Comparison of ENCODE assay signal across 21 mouse cellular contexts in the genomic region with DNA sequence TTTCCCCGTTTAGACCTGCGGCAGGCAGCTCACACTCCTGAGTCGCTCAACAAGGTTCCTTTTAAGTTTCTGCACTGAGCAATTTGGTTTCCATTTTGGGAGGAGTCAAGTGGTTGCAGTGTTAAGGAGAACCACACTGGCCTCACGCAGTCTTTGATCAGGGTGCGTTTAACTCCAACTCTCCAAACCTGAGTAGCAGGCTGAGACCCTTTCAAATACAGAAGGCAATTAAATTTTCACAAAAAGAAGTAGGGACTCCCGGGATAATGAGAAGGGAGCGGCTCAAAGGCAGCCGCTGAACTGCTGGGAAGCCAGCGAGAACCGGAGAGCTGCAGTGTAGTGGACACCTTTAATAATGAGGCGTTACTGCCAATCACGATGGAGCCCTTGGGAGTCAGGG.
DNase-seq lines count a peak whose midpoint lies in the region; ATAC-seq and TF ChIP-seq lines count a peak whose summit lies in the region.
"Had no signal": no experiment of that assay in that cellular context is flagged by ENCODE, and none has a peak within 500 bp of the region (broad histone marks: within the 10 kb centered on the region; RNA-seq: fewer than 3 reads in every experiment).

No protein-coding gene starts in this region.

- H3K4me2 ChIP-seq in forebrain, embryonic 14.5 days (ENCODE audit: low read length) = no peak overlapping the region
- no peak overlapping the region for H3K4me2 ChIP-seq in midbrain, postnatal 0 days (ENCODE audit: low read depth, low read length, poor library complexity, severe bottlenecking)
- H3K4me2 ChIP-seq: embryonic facial prominence, embryonic 15.5 days; heart, embryonic 15.5 days; hindbrain, embryonic 14.5 days; intestine, embryonic 15.5 days had no signal

- 0 out of 2 replicates have a peak, but pooled peaks have one; percentile 44 for ATAC-seq in forebrain, embryonic 14.5 days
- ATAC-seq in midbrain, postnatal 0 days (ENCODE audit: low FRiP score) = peak; percentile 38; the same call in 1 of the 2 replicates
- ATAC-seq: intestine, embryonic 15.5 days; Patski had no signal

- H3K9me3 ChIP-seq in forebrain, embryonic 14.5 days (replicated peaks; ENCODE audit: control insufficient read depth, low read length) = no peaks in the 10 kb centered on the region
- no peaks in the 10 kb centered on the region for H3K9me3 ChIP-seq in midbrain, postnatal 0 days (ENCODE audit: low read length)
- H3K9me3 ChIP-seq: embryonic facial prominence, embryonic 15.5 days; heart, embryonic 10.5 days; heart, embryonic 15.5 days; intestine, embryonic 15.5 days had no signal

- WGBS in forebrain, embryonic 14.5 days = 4% methylated on average over 12 of the region's 12 CpGs
- WGBS in midbrain, postnatal 0 days = 32% methylated on average over 12 of the region's 12 CpGs
- WGBS in thymus, adult 2 months = 48% methylated on average over 12 of the region's 12 CpGs

- H3K27me3 ChIP-seq in forebrain, embryonic 14.5 days (replicated peaks; ENCODE audit: control insufficient read depth, insufficient read depth, low read length) = no peaks in the 10 kb centered on the region
- H3K27me3 ChIP-seq in midbrain, postnatal 0 days (ENCODE audit: insufficient read depth, low read length) = no peaks in the 10 kb centered on the region
- no peaks in the 10 kb centered on the region for H3K27me3 ChIP-seq in thymus, adult 2 months (ENCODE audit: control insufficient read depth, insufficient read depth, low read length)
- H3K27me3 ChIP-seq: embryonic facial prominence, embryonic 15.5 days; intestine, embryonic 15.5 days had no signal

- H3K36me3 ChIP-seq in forebrain, embryonic 14.5 days (ENCODE audit: control insufficient read depth, insufficient read depth, low read length) = no peaks in the 10 kb centered on the region
- H3K36me3 ChIP-seq in midbrain, postnatal 0 days (ENCODE audit: insufficient read depth, low read length) = no peaks in the 10 kb centered on the region
- no peaks in the 10 kb centered on the region for H3K36me3 ChIP-seq in thymus, adult 2 months (ENCODE audit: control insufficient read depth, insufficient read depth, low read length)
- H3K36me3 ChIP-seq: embryonic facial prominence, embryonic 15.5 days; heart, embryonic 10.5 days; heart, embryonic 15.5 days; intestine, embryonic 15.5 days had no signal

- TF ChIP-seq POLR2A in brain, embryonic 14.5 days (IDR thresholded peaks at IDR 0.05; ENCODE audit: borderline replicate concordance, extremely low read depth, insufficient read depth, insufficient read length, poor library complexity, severe bottlenecking) = no peak
- TF ChIP-seq POLR2A in thymus, adult 2 months (IDR thresholded peaks at IDR 0.05; ENCODE audit: control insufficient read depth, extremely low read depth, insufficient read depth, low read length, poor library complexity) = no peak

- H3K9ac ChIP-seq in forebrain, embryonic 14.5 days (ENCODE audit: low read length) = no peak overlapping the region
- H3K9ac ChIP-seq in midbrain, postnatal 0 days (replicated peaks; ENCODE audit: low read length, poor library complexity, severe bottlenecking) = no peak overlapping the region
- H3K9ac ChIP-seq: embryonic facial prominence, embryonic 15.5 days; heart, embryonic 15.5 days; hindbrain, embryonic 14.5 days; intestine, embryonic 15.5 days had no signal

- no peak for DNase-seq in left cerebral cortex, adult 2 months (ENCODE audit: extremely low spot score in 1 of 2, low spot score in 2 of 2)
- DNase-seq in left cerebral cortex, adult 11 months (ENCODE audit: low spot score) = no peak
- DNase-seq in brain, embryonic 14.5 days (ENCODE audit: low read depth) = peak; percentile 67
- DNase-seq in forebrain, embryonic 14.5 days (ENCODE audit: low spot score) = peak; percentile 40
- no peak for DNase-seq in midbrain, postnatal 0 days (ENCODE audit: low spot score)
- DNase-seq in embryo, embryonic 10.5 days (ENCODE audit: low spot score) = no peak
- DNase-seq in thymus, adult 2 months = no peak
- DNase-seq: adrenal gland, adult 2 months; adrenal gland, postnatal 25 days; cerebellum, adult 2 months; cerebellum, postnatal 10 days; embryo, embryonic 11 days; heart, adult 18-20 months; heart, postnatal 14 days had no signal

- intact Hi-C loops in left cerebral cortex, adult 2 months (cut with DNase I) = no loop called here

- TF ChIP-seq CTCF in left cerebral cortex, adult 2 months (IDR thresholded peaks at IDR 0.05) = no peak
- no peak for TF ChIP-seq CTCF in brain, embryonic 14.5 days (IDR thresholded peaks at IDR 0.05; ENCODE audit: borderline replicate concordance, extremely low read depth, insufficient read depth, insufficient read length)
- TF ChIP-seq CTCF in midbrain, postnatal 0 days (IDR thresholded peaks at IDR 0.05) = no peak
- TF ChIP-seq CTCF in thymus, adult 2 months (IDR thresholded peaks at IDR 0.05; ENCODE audit: borderline replicate concordance, control insufficient read depth, extremely low read depth, insufficient read depth, low read length, poor library complexity) = no peak

- peaks cover 12% of the 10 kb centered on the region for H3K4me1 ChIP-seq in forebrain, embryonic 14.5 days (ENCODE audit: control insufficient read depth, insufficient read depth, low read length)
- H3K4me1 ChIP-seq in midbrain, postnatal 0 days (ENCODE audit: insufficient read depth, low read length) = no peaks in the 10 kb centered on the region
- no peaks in the 10 kb centered on the region for H3K4me1 ChIP-seq in thymus, adult 2 months (replicated peaks; ENCODE audit: control insufficient read depth, insufficient read depth, low read length)
- H3K4me1 ChIP-seq: embryonic facial prominence, embryonic 15.5 days; heart, embryonic 10.5 days; heart, embryonic 15.5 days; intestine, embryonic 15.5 days had no signal

- no peak overlapping the region for H3K4me3 ChIP-seq in left cerebral cortex, adult 2 months
- H3K4me3 ChIP-seq in forebrain, embryonic 14.5 days (ENCODE audit: low read depth, low read length) = no peak overlapping the region
- H3K4me3 ChIP-seq in midbrain, postnatal 0 days (ENCODE audit: low read depth, low read length) = no peak overlapping the region
- H3K4me3 ChIP-seq in thymus, adult 2 months (ENCODE audit: control insufficient read depth, insufficient read depth, low read length) = no peak overlapping the region
- H3K4me3 ChIP-seq: embryonic facial prominence, embryonic 15.5 days; erythroblast, embryonic 14.5 days; heart, embryonic 10.5 days; heart, embryonic 15.5 days; intestine, embryonic 15.5 days had no signal

- H3K27ac ChIP-seq in left cerebral cortex, adult 2 months = peak overlapping the region; percentile 40
- no peak overlapping the region for H3K27ac ChIP-seq in forebrain, embryonic 14.5 days (ENCODE audit: low read depth, low read length)
- H3K27ac ChIP-seq in midbrain, postnatal 0 days (ENCODE audit: low read depth, low read length) = no peak overlapping the region
- no peak overlapping the region for H3K27ac ChIP-seq in thymus, adult 2 months (ENCODE audit: control insufficient read depth, insufficient read depth, low read length)
- H3K27ac ChIP-seq: embryonic facial prominence, embryonic 15.5 days; heart, embryonic 10.5 days; heart, embryonic 15.5 days; hindbrain, embryonic 14.5 days; intestine, embryonic 15.5 days had no signal

Comparison
In these comparisons a context has a peak if more than half of its experiments do, and no peak if none do; other contexts are left out.
1. DNase-seq: peak in brain, embryonic 14.5 days (single experiment) and forebrain, embryonic 14.5 days (single experiment); none in left cerebral cortex, adult 2 months (0 of 2), left cerebral cortex, adult 11 months (single experiment), midbrain, postnatal 0 days (single experiment), embryo, embryonic 10.5 days (single experiment) and thymus, adult 2 months (single experiment).